Mouse (Mus musculus) urinary bladder, postnatal 10 days (tissue): Measurements from ENCODE around the gene C1qtnf1.

Source experiments
- DNase-seq: peaks from one replicate; pipeline ENCODE4 v3.0.0; 2022; ENCODE audit warnings: low spot score

Gene C1qtnf1

GRCm38 (mm10) chr11:118427986-118428385 is at the start of gene C1qtnf1:
Gene C1qtnf1, plus strand, starts transcription at chr11:118428203.
- DNase-seq = no peak

GRCm38 (mm10) chr11:118378656-118379055 is 49.3 kb upstream of the C1qtnf1 start:
- peak; percentile 7 for DNase-seq

GRCm38 (mm10) chr11:118379251-118380009 is 48.6 kb upstream of the C1qtnf1 start:
- DNase-seq = peak; percentile 53

GRCm38 (mm10) chr11:118387816-118388215 is 40.2 kb upstream of the C1qtnf1 start:
- peak; percentile 7 for DNase-seq

- no peak for DNase-seq
Measured at GRCm38 (mm10) chr11:118393991-118394390, 34.0 kb upstream of the C1qtnf1 start.

- no peak for DNase-seq
Measured at GRCm38 (mm10) chr11:118394538-118394937, 33.5 kb upstream of the C1qtnf1 start.

GRCm38 (mm10) chr11:118397806-118398530 is 30.0 kb upstream of the C1qtnf1 start:
- peak; percentile 8 for DNase-seq

GRCm38 (mm10) chr11:118399891-118400565 is 28.0 kb upstream of the C1qtnf1 start:
- no peak for DNase-seq

GRCm38 (mm10) chr11:118400566-118400936 is 27.5 kb upstream of the C1qtnf1 start:
- peak; percentile 8 for DNase-seq

GRCm38 (mm10) chr11:118401195-118401594 is 26.8 kb upstream of the C1qtnf1 start:
- peak; percentile 7 for DNase-seq

- DNase-seq = peak; percentile 10
Measured at GRCm38 (mm10) chr11:118401760-118402280, 26.2 kb upstream of the C1qtnf1 start, which contains the start of gene Lgals3bp. Gene Lgals3bp, minus strand, starts transcription at chr11:118402092.

- no peak for DNase-seq
Measured at GRCm38 (mm10) chr11:118403183-118403582, 24.8 kb upstream of the C1qtnf1 start.

- peak; percentile 9 for DNase-seq
Measured at GRCm38 (mm10) chr11:118403951-118404899, 23.8 kb upstream of the C1qtnf1 start.

GRCm38 (mm10) chr11:118405311-118405710 is 22.7 kb upstream of the C1qtnf1 start:
- peak; percentile 5 for DNase-seq

- peak; percentile 8 for DNase-seq
Measured at GRCm38 (mm10) chr11:118406521-118406920, 21.5 kb upstream of the C1qtnf1 start.

GRCm38 (mm10) chr11:118407318-118407910 is 20.6 kb upstream of the C1qtnf1 start:
- no peak for DNase-seq

- DNase-seq = no peak
Measured at GRCm38 (mm10) chr11:118408051-118408740, 19.8 kb upstream of the C1qtnf1 start.

GRCm38 (mm10) chr11:118409106-118410072 is 18.6 kb upstream of the C1qtnf1 start:
- DNase-seq = no peak

- no peak for DNase-seq
Measured at GRCm38 (mm10) chr11:118410073-118410444, 17.9 kb upstream of the C1qtnf1 start.
